Mouse (Mus musculus) limb, embryonic 11.5 days (tissue): Measurements from ENCODE around the gene Kdm5b. TPM values are rescaled to one million over a fixed set of nuclear protein-coding genes. Genes with fewer than 3 reads are reported as not detected.

Experiments used
- ATAC-seq: fragments of 200-750 bp; cut with Nextera tagmentation; 2 replicates; pipeline ENCODE4 v1.8.0; 2017; ENCODE audit warnings: low read depth; ENCODE audit not compliant: insufficient number of reproducible peaks, low FRiP score, low TSS enrichment
- DNase-seq: peaks from one replicate; pipeline ENCODE4 v3.0.0-alpha.2; 2015; ENCODE audit warnings: low spot score
- H3K27ac ChIP-seq: fragments of 300-500 bp; sonication (generic); replicated peaks from 2 replicates; pipeline ENCODE4 v1.5.1; 2014; ENCODE audit warnings: low read depth, mild to moderate bottlenecking, low read length
- H3K27me3 ChIP-seq: fragments of 300-500 bp; sonication (generic); 2 replicates; pipeline ENCODE4 v1.6.1; 2014; ENCODE audit warnings: mild to moderate bottlenecking, low read length, mixed read lengths; ENCODE audit not compliant: control insufficient read depth, insufficient read depth
- H3K36me3 ChIP-seq: fragments of 300-500 bp; sonication (generic); 2 replicates; pipeline ENCODE4 v1.6.1; 2014; ENCODE audit warnings: mild to moderate bottlenecking, low read length, moderate library complexity, mixed read lengths; ENCODE audit not compliant: control insufficient read depth, insufficient read depth
- H3K4me1 ChIP-seq: fragments of 300-500 bp; sonication (generic); 2 replicates; pipeline ENCODE4 v1.6.1; 2014; ENCODE audit warnings: low read length, mixed read lengths; ENCODE audit not compliant: control insufficient read depth, insufficient read depth
- H3K4me2 ChIP-seq: fragments of 300-500 bp; sonication (generic); 2 replicates; pipeline ENCODE4 v1.6.1; 2014; ENCODE audit warnings: low read depth, mild to moderate bottlenecking, moderate library complexity; ENCODE audit not compliant: severe bottlenecking
- H3K4me3 ChIP-seq: fragments of 300-500 bp; sonication (generic); 2 replicates; pipeline ENCODE4 v1.5.1; 2014; ENCODE audit warnings: low read depth, low read length
- H3K9ac ChIP-seq: fragments of 300-500 bp; sonication (generic); 2 replicates; pipeline ENCODE4 v1.6.1; 2014; ENCODE audit warnings: mild to moderate bottlenecking, low read length
- H3K9me3 ChIP-seq: fragments of 300-500 bp; sonication (generic); 2 replicates; pipeline ENCODE4 v1.6.1; 2016; ENCODE audit warnings: low read length; ENCODE audit not compliant: control insufficient read depth
- WGBS: fragments of 180-500 bp; shearing (Covaris S2); extraction: QIAGEN DNeasy Blood & Tissue Kit; methylation state at CpG from one replicate; pipeline ENCODE4 v1.1.7; 2014; 5-methylcytosine and 5-hydroxymethylcytosine counted together
- polyA plus RNA-seq: library from polyadenylated mRNA; unstranded; fragments of >200 nt; fragmentation: Nextera tagmentation; extraction: Ambion mirVana; gene quantifications from 2 replicates; pipeline ENCODE4 v1.2.1, GENCODE M21; 2014

Gene Kdm5b
- polyA plus RNA-seq, 1 experiment from 2014 or later, result 90.9 TPM

- DNase-seq (no peak), ATAC-seq (no peak)
- Histone ChIP-seq H3K9me3 (no peaks in the 10 kb centered on the region), H3K27me3 (no peaks in the 10 kb centered on the region), H3K4me2 (no peak overlapping the region), H3K36me3 (no peaks in the 10 kb centered on the region), H3K4me3 (no peak overlapping the region), H3K27ac (no peak overlapping the region), H3K4me1 (0 out of 2 replicates have a peak, but pooled peaks cover 4% of the 10 kb centered on the region), H3K9ac (no peak overlapping the region)
- 91% methylated on average over 3 of the region's 3 CpGs for WGBS
These were observed 3.8 kb downstream of the Kdm5b start for GRCm38 (mm10) chr1:134563726-134564125.

- no peaks in the 10 kb centered on the region for H3K4me1 ChIP-seq
- no peaks in the 10 kb centered on the region for H3K9me3 ChIP-seq
- H3K9ac ChIP-seq, result no peak overlapping the region
- 22% methylated on average over 1 of the region's 1 CpGs for WGBS
- DNase-seq (no peak), ATAC-seq (no peak)
- no peak overlapping the region for H3K4me2 ChIP-seq
- no peak overlapping the region for H3K4me3 ChIP-seq
- H3K27me3 ChIP-seq, result no peaks in the 10 kb centered on the region
- H3K36me3 ChIP-seq, result no peaks in the 10 kb centered on the region
- no peak overlapping the region for H3K27ac ChIP-seq
These were observed 7.5 kb downstream of the Kdm5b start for GRCm38 (mm10) chr1:134567511-134567910.

DNA sequence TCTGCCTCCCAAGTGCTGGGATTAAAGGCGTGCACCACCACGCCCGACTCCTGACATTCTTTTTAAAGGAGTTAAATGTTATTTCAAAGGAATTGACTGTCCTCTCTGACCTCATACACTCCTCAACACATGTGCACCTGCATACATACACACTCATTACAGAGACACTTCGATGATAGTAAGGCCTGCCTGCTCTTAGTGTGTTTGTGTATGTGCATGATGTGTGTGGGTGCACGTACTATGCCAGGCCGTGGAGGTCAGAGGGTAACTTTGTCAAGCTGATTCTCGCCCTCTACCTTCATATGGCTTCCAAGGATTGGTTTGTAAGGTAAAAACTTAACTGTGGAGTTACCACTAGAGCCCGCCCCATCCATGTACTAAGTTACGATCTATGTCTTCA lies 10.2 kb downstream of the Kdm5b start:
- Histone ChIP-seq H3K27ac (no peak overlapping the region), H3K4me3 (no peak overlapping the region), H3K9me3 (no peaks in the 10 kb centered on the region), H3K9ac (no peak overlapping the region), H3K27me3 (no peaks in the 10 kb centered on the region), H3K4me2 (no peak overlapping the region), H3K4me1 (no peaks in the 10 kb centered on the region), H3K36me3 (no peaks in the 10 kb centered on the region)
- 94% methylated on average over 9 of the region's 9 CpGs for WGBS
- DNase-seq (no peak), ATAC-seq (no peak)

DNA sequence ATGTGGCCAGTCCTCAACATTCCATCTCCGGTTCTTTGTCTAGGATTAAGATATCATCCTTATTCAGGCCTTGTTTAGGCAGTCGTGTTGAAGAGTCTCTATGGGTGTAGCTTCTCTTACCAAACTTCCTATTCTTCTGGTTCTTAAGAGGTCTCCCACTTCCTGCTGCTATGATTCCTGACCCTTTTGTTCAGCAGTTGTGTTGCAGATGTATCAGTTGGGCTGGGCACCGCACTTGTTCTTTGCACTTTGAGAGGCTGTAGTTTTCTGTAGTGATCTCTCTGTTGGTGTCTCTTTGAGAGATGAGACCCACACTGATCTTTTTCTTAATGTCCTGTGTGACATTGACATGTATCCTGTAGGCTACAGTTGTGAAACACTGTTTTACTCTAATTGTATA lies 10.7 kb downstream of the Kdm5b start:
- Histone ChIP-seq H3K4me1 (no peaks in the 10 kb centered on the region), H3K36me3 (no peaks in the 10 kb centered on the region), H3K27ac (no peak overlapping the region), H3K9me3 (no peaks in the 10 kb centered on the region), H3K4me2 (no peak overlapping the region), H3K27me3 (no peaks in the 10 kb centered on the region), H3K4me3 (no peak overlapping the region), H3K9ac (no peak overlapping the region)
- no peak for ATAC-seq
- DNase-seq, result no peak
- 83% methylated on average over 3 of the region's 3 CpGs for WGBS

- no peaks in the 10 kb centered on the region for H3K9me3 ChIP-seq
- H3K36me3 ChIP-seq, result no peaks in the 10 kb centered on the region
- H3K4me2 ChIP-seq, result no peak overlapping the region
- H3K27me3 ChIP-seq, result no peaks in the 10 kb centered on the region
- H3K27ac ChIP-seq, result no peak overlapping the region
- H3K4me3 ChIP-seq, result no peak overlapping the region
- ATAC-seq (no peak), DNase-seq (no peak)
- 79% methylated on average over 1 of the region's 1 CpGs for WGBS
- no peak overlapping the region for H3K9ac ChIP-seq
- no peaks in the 10 kb centered on the region for H3K4me1 ChIP-seq
These were observed 13.4 kb downstream of the Kdm5b start for GRCm38 (mm10) chr1:134573300-134573931.

DNA sequence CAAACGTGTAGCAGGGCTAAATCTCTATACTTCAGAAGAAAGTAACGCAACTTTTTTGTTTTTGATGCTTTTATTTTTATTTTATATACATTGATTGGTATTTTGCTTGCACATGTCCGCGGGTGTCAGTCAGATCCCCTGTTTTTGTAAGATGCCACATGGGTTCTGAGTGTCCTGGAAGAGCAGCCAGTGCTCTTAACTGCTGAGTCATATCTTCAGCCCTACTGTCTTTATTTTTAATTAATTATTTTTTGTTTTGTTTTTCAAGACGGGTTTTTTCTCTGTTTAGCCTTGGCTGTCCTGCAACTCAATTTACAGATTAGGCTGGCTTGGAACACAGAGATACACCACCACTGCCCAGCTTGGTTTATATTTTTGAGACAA lies 14.0 kb downstream of the Kdm5b start:
- 78% methylated on average over 5 of the region's 5 CpGs for WGBS
- H3K36me3 ChIP-seq, result no peaks in the 10 kb centered on the region
- no peak overlapping the region for H3K4me3 ChIP-seq
- no peak overlapping the region for H3K9ac ChIP-seq
- no peaks in the 10 kb centered on the region for H3K4me1 ChIP-seq
- H3K27me3 ChIP-seq, result no peaks in the 10 kb centered on the region
- no peak overlapping the region for H3K27ac ChIP-seq
- no peak overlapping the region for H3K4me2 ChIP-seq
- H3K9me3 ChIP-seq, result no peaks in the 10 kb centered on the region
- DNase-seq (no peak), ATAC-seq (no peak)

DNA sequence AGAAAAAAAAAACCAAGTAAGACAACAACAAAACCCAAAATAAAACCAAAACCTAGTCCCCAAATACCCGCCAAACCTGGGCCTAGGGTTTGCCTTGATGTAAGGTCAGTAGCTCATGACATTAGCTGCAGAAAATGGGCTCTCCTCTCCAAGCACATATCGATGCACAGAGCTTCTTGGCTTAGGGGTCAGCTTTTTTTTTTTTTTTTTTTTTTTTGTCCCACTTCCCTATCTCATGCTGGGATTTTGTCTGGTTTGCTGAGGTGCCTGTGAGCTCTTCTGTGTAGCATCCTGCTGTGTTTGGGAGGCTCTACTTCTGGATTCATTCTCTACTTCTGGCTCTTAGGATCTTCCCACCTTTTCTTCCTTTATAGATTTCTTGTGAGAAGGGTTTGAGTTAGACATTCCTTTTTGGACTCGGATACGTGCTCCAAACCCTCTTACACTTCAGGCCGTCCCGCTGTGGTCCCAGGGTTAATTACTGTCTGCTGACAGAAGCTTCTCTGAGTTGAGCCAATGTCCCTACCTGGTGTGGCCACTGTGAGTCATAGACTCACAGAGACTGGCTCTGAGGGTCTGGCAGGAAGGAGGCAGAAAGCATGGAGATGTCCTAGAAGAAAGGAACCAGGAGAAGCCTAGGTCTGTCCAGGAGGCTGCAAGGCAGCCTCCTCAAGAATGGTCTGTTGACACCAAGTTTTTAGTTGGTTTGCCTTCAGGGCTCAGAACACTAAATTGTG lies 17.6 kb downstream of the Kdm5b start:
- Histone ChIP-seq H3K4me3 (no peak overlapping the region), H3K27ac (no peak overlapping the region), H3K27me3 (no peaks in the 10 kb centered on the region), H3K4me2 (no peak overlapping the region), H3K9me3 (no peaks in the 10 kb centered on the region), H3K4me1 (no peaks in the 10 kb centered on the region), H3K36me3 (no peaks in the 10 kb centered on the region), H3K9ac (no peak overlapping the region)
- WGBS, result 82% methylated on average over 6 of the region's 6 CpGs
- ATAC-seq (no peak), DNase-seq (no peak)

DNA sequence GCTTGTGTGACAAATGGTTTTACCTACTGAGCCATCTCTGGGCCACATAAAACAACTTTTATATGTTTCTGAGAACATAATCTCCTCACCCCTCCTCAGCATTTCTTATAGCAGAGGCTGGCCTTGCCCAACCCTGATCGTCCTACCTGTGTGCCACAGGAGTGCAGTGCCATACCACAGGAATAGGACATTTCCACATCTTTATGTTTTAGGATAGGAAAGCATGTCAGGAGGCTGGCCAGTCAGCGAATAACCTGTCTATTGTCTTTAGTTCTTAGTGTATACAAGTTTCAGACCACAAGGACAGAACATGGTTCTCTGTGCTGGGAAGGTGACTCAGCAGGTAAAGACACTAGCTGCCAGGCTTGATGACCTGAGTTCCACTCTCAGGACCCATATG lies 20.8 kb downstream of the Kdm5b start:
- Histone ChIP-seq H3K9me3 (no peaks in the 10 kb centered on the region), H3K4me1 (no peaks in the 10 kb centered on the region), H3K27ac (no peak overlapping the region), H3K4me3 (no peak overlapping the region), H3K36me3 (peaks cover 2% of the 10 kb centered on the region; the same call in 1 of the 2 replicates), H3K9ac (no peak overlapping the region), H3K4me2 (no peak overlapping the region), H3K27me3 (no peaks in the 10 kb centered on the region)
- ATAC-seq (no peak), DNase-seq (no peak)
- 95% methylated on average over 2 of the region's 2 CpGs for WGBS
